Comparison of ENCODE assay signal across 23 mouse cellular contexts in genomic region chr5:122676002-122676401, GRCm38 (mm10).
"Had no signal": no experiment of that assay in that cellular context is flagged by ENCODE, and none has a peak within 500 bp of the region (broad histone marks: within the 10 kb centered on the region; RNA-seq: fewer than 3 reads in every experiment).

No protein-coding gene starts in this region.

- H3K4me1 ChIP-seq: limb, embryonic 12.5 days; limb, embryonic 15.5 days; lung, embryonic 15.5 days; midbrain, embryonic 12.5 days; midbrain, embryonic 15.5 days; neural tube, embryonic 15.5 days; stomach, embryonic 15.5 days had no signal

- H3K9ac ChIP-seq: limb, embryonic 12.5 days; limb, embryonic 15.5 days; liver, embryonic 14.5 days; liver, postnatal 0 days; lung, embryonic 15.5 days; midbrain, embryonic 12.5 days; midbrain, embryonic 15.5 days; neural tube, embryonic 12.5 days; neural tube, embryonic 15.5 days; stomach, embryonic 15.5 days had no signal

- H3K4me2 ChIP-seq: limb, embryonic 12.5 days; limb, embryonic 15.5 days; liver, embryonic 11.5 days; lung, embryonic 15.5 days; midbrain, embryonic 12.5 days; midbrain, embryonic 15.5 days; neural tube, embryonic 12.5 days; neural tube, embryonic 15.5 days; stomach, embryonic 15.5 days had no signal

- H3K27me3 ChIP-seq: limb, embryonic 12.5 days; limb, embryonic 15.5 days; lung, embryonic 15.5 days; midbrain, embryonic 12.5 days; midbrain, embryonic 15.5 days; neural tube, embryonic 12.5 days; neural tube, embryonic 15.5 days; stomach, embryonic 15.5 days had no signal

- H3K27ac ChIP-seq: left cerebral cortex, adult 2 months; limb, embryonic 12.5 days; limb, embryonic 15.5 days; liver, embryonic 14.5 days; lung, embryonic 15.5 days; midbrain, embryonic 12.5 days; midbrain, embryonic 15.5 days; neural tube, embryonic 12.5 days; neural tube, embryonic 15.5 days; stomach, embryonic 15.5 days had no signal

- H3K4me3 ChIP-seq: left cerebral cortex, adult 2 months; limb, embryonic 12.5 days; limb, embryonic 15.5 days; lung, embryonic 15.5 days; midbrain, embryonic 12.5 days; midbrain, embryonic 15.5 days; neural tube, embryonic 12.5 days; neural tube, embryonic 15.5 days; stomach, embryonic 15.5 days had no signal

- H3K36me3 ChIP-seq: limb, embryonic 12.5 days; limb, embryonic 15.5 days; lung, embryonic 15.5 days; midbrain, embryonic 12.5 days; midbrain, embryonic 15.5 days; neural tube, embryonic 12.5 days; neural tube, embryonic 15.5 days; stomach, embryonic 15.5 days had no signal

- ATAC-seq: liver, postnatal 0 days; midbrain, embryonic 15.5 days had no signal

- H3K9me3 ChIP-seq: limb, embryonic 12.5 days; limb, embryonic 15.5 days; lung, embryonic 15.5 days; midbrain, embryonic 12.5 days; midbrain, embryonic 15.5 days; neural tube, embryonic 12.5 days; neural tube, embryonic 15.5 days; stomach, embryonic 15.5 days had no signal

- DNase-seq: kidney, adult 18-20 months; kidney, postnatal 25 days; layer of hippocampus, postnatal 36 days; left cerebral cortex, postnatal 4 days; liver, postnatal 0 days; lung, postnatal 14 days; right cerebral cortex, adult 18-20 months; right cerebral cortex, postnatal 14 days; right cerebral cortex, postnatal 4 days; thymus, adult 2 months; thymus, postnatal 14 days; thymus, postnatal 4 days had no signal
